Mouse (Mus musculus) brain, embryonic 14.5 days (tissue): ENCODE data around the gene Creld1.

Experiments used
- CTCF ChIP-seq: fragments of 200-500 bp; IDR thresholded peaks from 2 replicates; pipeline ENCODE4 v1.5.1; 2012; ENCODE audit warnings: inconsistent platforms, mild to moderate bottlenecking, moderate library complexity, borderline replicate concordance; ENCODE audit not compliant: insufficient read depth, insufficient read length; ENCODE audit errors: extremely low read depth
- POLR2A ChIP-seq: fragments of 200-500 bp; IDR thresholded peaks from 2 replicates; pipeline ENCODE4 v1.6.1; 2012; ENCODE audit warnings: mild to moderate bottlenecking, inconsistent platforms, borderline replicate concordance; ENCODE audit not compliant: poor library complexity, insufficient read depth, insufficient read length, severe bottlenecking; ENCODE audit errors: extremely low read depth

GRCm38 (mm10) chr6:113443091-113443490, 40.0 kb upstream of the Creld1 start:
- no peak for TF ChIP-seq POLR2A
- TF ChIP-seq CTCF: peak; percentile 13; the same call in 1 of the 2 replicates
